Mouse (Mus musculus): ENCODE data around the gene Ttll8. TPM values are rescaled to one million over a fixed set of nuclear protein-coding genes. Genes with fewer than 3 reads are reported as not detected.

The Ttll8 gene
- total RNA-seq, 2 experiments from 2014 or later = 1.5 to 2.0 TPM

DNA sequence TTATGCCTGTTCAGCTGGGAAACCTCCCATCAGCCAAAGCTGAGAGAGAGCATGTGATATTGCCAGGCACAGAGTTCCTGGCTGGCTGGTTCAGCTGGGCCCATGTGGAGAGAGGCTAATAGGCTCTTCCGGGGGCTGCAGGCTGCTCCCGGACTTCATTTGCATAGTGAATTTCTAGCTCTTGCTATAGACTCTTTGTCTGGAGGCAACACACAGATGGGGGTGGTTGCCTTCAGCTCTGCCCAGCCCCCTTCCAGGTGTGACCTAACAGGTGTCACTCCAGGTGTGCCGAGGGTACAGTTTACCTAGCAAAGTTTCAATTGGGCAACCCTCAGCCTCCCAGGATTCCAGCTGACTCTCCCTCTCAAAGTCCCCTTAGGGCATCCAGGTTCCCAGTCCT lies 37.9 kb downstream of the Ttll8 start:
- H3K27ac ChIP-seq = no peak overlapping the region
- H3K4me3 ChIP-seq = no peak overlapping the region
- no peak for DNase-seq (ENCODE audit: low spot score in 2 of 2)
- TF ChIP-seq CTCF (conservative IDR thresholded peaks at IDR 0.05) = no peak

GRCm38 (mm10) chr15:88915046-88915445 lies 39.2 kb downstream of the Ttll8 start:
- H3K4me3 ChIP-seq = no peak overlapping the region
- no peak for DNase-seq (ENCODE audit: low spot score in 2 of 2)
- no peak overlapping the region for H3K27ac ChIP-seq
- no peak for TF ChIP-seq CTCF (conservative IDR thresholded peaks at IDR 0.05)

- DNase-seq (ENCODE audit: low spot score in 2 of 2) = no peak
- H3K27ac ChIP-seq = no peak overlapping the region
- no peak for TF ChIP-seq CTCF (conservative IDR thresholded peaks at IDR 0.05)
- H3K4me3 ChIP-seq = no peak overlapping the region
These were observed 47.9 kb downstream of the Ttll8 start for GRCm38 (mm10) chr15:88906347-88906746.

DNA sequence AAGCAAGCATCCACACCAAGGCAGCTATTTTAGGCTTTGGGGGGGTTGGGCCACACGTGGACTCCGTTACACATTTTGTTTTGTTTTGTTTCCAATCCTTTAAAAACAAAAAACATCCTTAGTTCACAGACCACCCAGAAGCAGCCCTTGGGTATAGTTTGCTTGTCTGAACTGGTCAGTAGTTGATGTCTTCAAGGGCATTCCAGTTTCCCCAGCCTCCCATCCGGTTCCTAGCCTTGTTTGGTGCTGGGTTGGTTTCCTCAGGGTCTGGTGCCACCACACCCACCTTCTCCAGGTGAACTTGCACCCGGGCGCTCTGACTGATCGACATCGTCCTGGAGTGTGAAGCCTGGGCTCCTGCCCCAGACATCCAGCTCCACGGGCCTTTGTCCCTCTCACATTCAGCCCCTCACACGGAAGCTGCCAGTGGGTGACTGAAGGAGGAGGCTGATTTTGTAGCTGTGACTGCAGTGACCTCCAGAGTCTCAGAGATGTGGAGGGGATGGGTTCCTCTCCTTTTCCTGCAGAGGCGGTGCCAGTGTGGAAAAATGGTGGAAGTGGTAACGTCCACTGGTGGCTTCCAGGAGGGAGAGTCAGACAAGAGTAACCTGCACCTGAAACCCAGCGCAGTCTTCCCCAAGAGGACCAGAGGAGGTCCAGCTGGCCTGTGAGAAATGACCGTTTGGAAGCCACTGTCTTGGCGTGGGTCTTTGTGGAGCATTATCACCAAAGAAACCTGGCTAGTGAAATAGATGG lies 50.0 kb downstream of the Ttll8 start:
- Histone ChIP-seq H3K27ac (no peak overlapping the region), H3K4me3 (no peak overlapping the region)
- DNase-seq (ENCODE audit: low spot score in 2 of 2) = no peak
- TF ChIP-seq CTCF (conservative IDR thresholded peaks at IDR 0.05) = no peak

DNA sequence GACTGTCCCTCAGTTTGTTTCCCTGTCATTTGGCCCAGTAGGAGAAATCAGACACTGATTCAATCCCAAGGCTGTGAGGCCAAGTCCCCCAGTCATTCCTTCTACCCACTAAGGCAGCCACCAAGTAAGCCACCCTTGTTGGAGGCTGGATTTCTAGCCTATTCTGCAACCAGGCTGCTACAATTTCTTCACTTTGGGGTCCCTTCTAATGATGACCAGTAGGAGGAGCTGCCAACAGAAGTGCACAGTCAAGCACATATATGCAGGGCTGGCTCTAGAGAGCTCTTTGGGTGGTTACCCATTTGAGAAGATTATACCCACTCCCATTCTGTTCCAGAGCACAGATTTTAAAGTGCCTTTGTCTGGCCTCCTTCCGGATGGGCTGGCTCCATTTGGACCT lies 51.1 kb downstream of the Ttll8 start:
- TF ChIP-seq CTCF (conservative IDR thresholded peaks at IDR 0.05) = peak; percentile 34
- Histone ChIP-seq H3K27ac (no peak overlapping the region), H3K4me3 (no peak overlapping the region)
- DNase-seq (ENCODE audit: low spot score in 2 of 2) = no peak

GRCm38 (mm10) chr15:88902200-88902875 lies 51.9 kb downstream of the Ttll8 start:
- TF ChIP-seq CTCF (conservative IDR thresholded peaks at IDR 0.05) = no peak

GRCm38 (mm10) chr15:88896341-88896980 lies 57.8 kb downstream of the Ttll8 start:
- no peak for TF ChIP-seq CTCF (conservative IDR thresholded peaks at IDR 0.05)
- DNase-seq (ENCODE audit: low spot score in 2 of 2) = no peak
- Histone ChIP-seq H3K4me3 (no peak overlapping the region), H3K27ac (no peak overlapping the region)

More at GRCm38 (mm10) chr15:88902200-88902875, 51.9 kb downstream of the Ttll8 start:
- Histone ChIP-seq H3K4me3 (no peak overlapping the region), H3K27ac (no peak overlapping the region)
- DNase-seq (ENCODE audit: low spot score in 2 of 2) = no peak

DNA sequence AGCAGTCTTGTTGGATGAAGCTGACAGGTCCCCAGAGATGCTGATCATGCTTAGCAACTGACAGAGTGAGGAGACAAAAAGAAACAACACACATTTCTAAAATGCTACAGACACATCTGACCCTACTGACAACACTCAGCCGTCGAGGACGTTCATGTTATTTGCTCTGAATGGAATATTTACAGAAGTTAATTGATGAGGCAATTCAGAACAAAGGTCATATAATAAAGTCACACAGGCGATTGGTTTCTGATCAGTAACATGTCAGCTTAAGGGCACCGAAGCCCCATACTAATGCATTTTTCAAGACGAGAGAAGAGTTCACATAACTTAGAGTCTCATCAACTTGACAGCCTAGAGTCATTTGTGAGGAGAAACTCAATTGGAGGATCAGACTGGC lies 58.3 kb downstream of the Ttll8 start:
- TF ChIP-seq CTCF (conservative IDR thresholded peaks at IDR 0.05) = no peak
- H3K4me3 ChIP-seq = no peak overlapping the region
- no peak for DNase-seq (ENCODE audit: low spot score in 2 of 2)
- H3K27ac ChIP-seq = no peak overlapping the region

DNA sequence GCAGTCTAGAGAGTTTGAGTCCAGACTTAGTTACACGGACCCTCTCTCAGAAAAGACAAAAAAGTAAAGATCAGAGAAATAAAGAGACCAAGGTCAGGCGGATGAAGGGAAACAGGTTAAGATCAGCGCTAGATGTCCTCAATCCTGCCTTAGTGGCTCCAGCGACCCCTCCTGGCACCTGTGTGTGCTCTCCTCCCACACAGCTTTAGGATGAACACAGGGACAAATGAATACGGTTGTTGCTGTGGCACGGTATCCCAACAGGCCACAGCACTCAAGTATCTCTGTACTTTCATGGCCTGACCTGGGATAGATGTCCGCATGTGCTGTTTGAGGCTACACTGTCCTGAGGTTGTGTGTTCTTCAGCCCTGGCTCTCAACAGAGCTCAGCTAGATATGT lies 59.1 kb downstream of the Ttll8 start:
- no peak for TF ChIP-seq CTCF (conservative IDR thresholded peaks at IDR 0.05)
- Histone ChIP-seq H3K27ac (no peak overlapping the region), H3K4me3 (no peak overlapping the region)
- no peak for DNase-seq (ENCODE audit: low spot score in 2 of 2)

- no peak overlapping the region for H3K4me3 ChIP-seq
- no peak overlapping the region for H3K27ac ChIP-seq
- DNase-seq (ENCODE audit: low spot score in 2 of 2) = no peak
- TF ChIP-seq CTCF (conservative IDR thresholded peaks at IDR 0.05) = no peak
These were observed 61.3 kb downstream of the Ttll8 start for GRCm38 (mm10) chr15:88892876-88893275.

- no peak for DNase-seq (ENCODE audit: low spot score in 2 of 2)
- no peak for TF ChIP-seq CTCF (conservative IDR thresholded peaks at IDR 0.05)
These were observed 62.0 kb downstream of the Ttll8 start for GRCm38 (mm10) chr15:88892252-88892651.

DNA sequence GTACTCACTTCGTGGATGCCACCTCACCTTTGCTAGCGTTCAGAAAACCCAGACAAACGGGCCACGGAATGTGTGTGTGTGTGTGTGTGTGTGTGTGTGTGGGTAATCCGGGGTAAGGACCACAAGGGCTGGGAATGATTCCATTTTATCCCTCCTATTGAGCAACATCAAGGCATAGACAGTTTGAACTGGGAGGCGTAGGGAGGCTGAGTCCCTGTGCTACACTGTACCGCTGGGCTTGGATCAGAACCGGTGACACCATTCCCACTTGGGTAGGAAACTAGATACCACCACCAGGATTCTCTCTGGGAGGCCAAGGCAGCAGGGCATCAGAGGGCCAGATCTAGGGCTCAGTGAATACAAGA lies 62.6 kb downstream of the Ttll8 start:
- Histone ChIP-seq H3K27ac (no peak overlapping the region), H3K4me3 (no peak overlapping the region)
- TF ChIP-seq CTCF (conservative IDR thresholded peaks at IDR 0.05) = no peak
- DNase-seq (ENCODE audit: low spot score in 2 of 2) = no peak

More at GRCm38 (mm10) chr15:88892252-88892651, 62.0 kb downstream of the Ttll8 start:
- Histone ChIP-seq H3K4me3 (no peak overlapping the region), H3K27ac (no peak overlapping the region)
